Mouse (Mus musculus) kidney, postnatal 0 days (tissue): Measurements from ENCODE around the gene Smpd3. TPM values are rescaled to one million over a fixed set of nuclear protein-coding genes. Genes with fewer than 3 reads are reported as not detected.

Experiments
- ATAC-seq: fragments of 200-750 bp; cut with Nextera tagmentation; replicated peaks from 2 replicates; pipeline ENCODE4 v1.8.0; 2017; ENCODE audit warnings: low read depth, moderate number of reproducible peaks, moderate TSS enrichment, moderate library complexity; ENCODE audit not compliant: low FRiP score
- DNase-seq: peaks from one replicate; pipeline ENCODE4 v3.0.0-alpha.2; 2016; ENCODE audit warnings: low spot score
- H3K27ac ChIP-seq: fragments of 300-500 bp; sonication (generic); 2 replicates; pipeline ENCODE4 v1.5.1; 2014; ENCODE audit warnings: mild to moderate bottlenecking
- H3K27me3 ChIP-seq: fragments of 300-500 bp; sonication (generic); 2 replicates; pipeline ENCODE4 v1.6.1; 2014; ENCODE audit warnings: low read length, mixed read lengths; ENCODE audit not compliant: insufficient read depth
- H3K36me3 ChIP-seq: fragments of 300-500 bp; sonication (generic); 2 replicates; pipeline ENCODE4 v1.6.1; 2014; ENCODE audit warnings: low read length, mixed read lengths; ENCODE audit not compliant: insufficient read depth
- H3K4me1 ChIP-seq: fragments of 300-500 bp; sonication (generic); replicated peaks from 2 replicates; pipeline ENCODE4 v1.6.1; 2014; ENCODE audit warnings: antibody characterized with exemption, low read length, mixed read lengths; ENCODE audit not compliant: insufficient read depth
- H3K4me2 ChIP-seq: fragments of 300-500 bp; sonication (generic); 2 replicates; pipeline ENCODE4 v1.6.1; 2014; ENCODE audit warnings: mild to moderate bottlenecking, low read length, moderate library complexity, mixed read lengths
- H3K4me3 ChIP-seq: fragments of 300-500 bp; sonication (generic); replicated peaks from 2 replicates; pipeline ENCODE4 v1.5.1; 2014; ENCODE audit warnings: low read depth, low read length
- H3K9ac ChIP-seq: fragments of 300-500 bp; sonication (generic); 2 replicates; pipeline ENCODE4 v1.6.1; 2014; ENCODE audit warnings: low read depth, low read length
- H3K9me3 ChIP-seq: fragments of 300-500 bp; sonication (generic); replicated peaks from 2 replicates; pipeline ENCODE4 v1.6.1; 2016; ENCODE audit warnings: low read length, inconsistent platforms, mixed read lengths
- CTCF ChIP-seq: IDR thresholded peaks from 2 replicates; pipeline ENCODE4 v1.5.1; 2016; ENCODE audit warnings: antibody characterized with exemption, low read depth, mild to moderate bottlenecking, moderate library complexity
- WGBS: fragments of 180-500 bp; shearing (Covaris S2); extraction: QIAGEN DNeasy Blood & Tissue Kit; methylation state at CpG from one replicate; pipeline ENCODE4 v1.1.7; 2014; 5-methylcytosine and 5-hydroxymethylcytosine counted together
- polyA plus RNA-seq: library from polyadenylated mRNA; unstranded; fragments of >200 nt; fragmentation: Nextera tagmentation; extraction: Ambion mirVana; gene quantifications from 2 replicates; pipeline ENCODE4 v1.2.1, GENCODE M21; 2015

Smpd3 gene
- polyA plus RNA-seq, 1 experiment from 2014 or later = 0.42 TPM

GRCm38 (mm10) chr8:106333346-106333745 lies 4.4 kb downstream of the Smpd3 start:
- TF ChIP-seq CTCF = no peak
- DNase-seq = peak; percentile 75
- no peaks in the 10 kb centered on the region for H3K36me3 ChIP-seq
- no peak overlapping the region for H3K9ac ChIP-seq
- no peak overlapping the region for H3K4me2 ChIP-seq
- ATAC-seq = no peak
- peaks cover 16% of the 10 kb centered on the region for H3K27me3 ChIP-seq
- no peaks in the 10 kb centered on the region for H3K4me1 ChIP-seq
- no peak overlapping the region for H3K4me3 ChIP-seq
- WGBS = 37% methylated on average over 8 of the region's 8 CpGs
- no peaks in the 10 kb centered on the region for H3K9me3 ChIP-seq
- no peak overlapping the region for H3K27ac ChIP-seq

GRCm38 (mm10) chr8:106332498-106332897 lies 5.3 kb downstream of the Smpd3 start:
- no peak for ATAC-seq
- no peaks in the 10 kb centered on the region for H3K9me3 ChIP-seq
- no peak overlapping the region for H3K4me3 ChIP-seq
- H3K4me2 ChIP-seq = no peak overlapping the region
- no peak for DNase-seq
- 43% methylated on average over 4 of the region's 4 CpGs for WGBS
- no peak overlapping the region for H3K27ac ChIP-seq
- H3K27me3 ChIP-seq = peaks cover 16% of the 10 kb centered on the region
- TF ChIP-seq CTCF = no peak
- H3K4me1 ChIP-seq = no peaks in the 10 kb centered on the region
- no peaks in the 10 kb centered on the region for H3K36me3 ChIP-seq
- H3K9ac ChIP-seq = no peak overlapping the region

GRCm38 (mm10) chr8:106326624-106327023 lies 11.2 kb downstream of the Smpd3 start:
- ATAC-seq (no peak), DNase-seq (no peak)
- Histone ChIP-seq H3K36me3 (no peaks in the 10 kb centered on the region), H3K9ac (no peak overlapping the region), H3K27ac (no peak overlapping the region), H3K27me3 (no peaks in the 10 kb centered on the region), H3K4me2 (no peak overlapping the region), H3K9me3 (no peaks in the 10 kb centered on the region), H3K4me3 (no peak overlapping the region), H3K4me1 (no peaks in the 10 kb centered on the region)
- 75% methylated on average over 4 of the region's 4 CpGs for WGBS
- no peak for TF ChIP-seq CTCF

GRCm38 (mm10) chr8:106321434-106321833 lies 16.4 kb downstream of the Smpd3 start:
- 82% methylated on average over 7 of the region's 7 CpGs for WGBS
- DNase-seq (no peak), ATAC-seq (no peak)
- Histone ChIP-seq H3K4me1 (no peaks in the 10 kb centered on the region), H3K27me3 (no peaks in the 10 kb centered on the region), H3K4me2 (no peak overlapping the region), H3K36me3 (no peaks in the 10 kb centered on the region), H3K27ac (no peak overlapping the region), H3K9me3 (no peaks in the 10 kb centered on the region), H3K4me3 (no peak overlapping the region), H3K9ac (no peak overlapping the region)
- TF ChIP-seq CTCF = no peak

GRCm38 (mm10) chr8:106320002-106320401 lies 17.8 kb downstream of the Smpd3 start:
- Histone ChIP-seq H3K9me3 (no peaks in the 10 kb centered on the region), H3K27ac (no peak overlapping the region), H3K4me1 (no peaks in the 10 kb centered on the region), H3K4me2 (no peak overlapping the region), H3K4me3 (no peak overlapping the region), H3K36me3 (no peaks in the 10 kb centered on the region), H3K9ac (no peak overlapping the region), H3K27me3 (no peaks in the 10 kb centered on the region)
- 73% methylated on average over 6 of the region's 6 CpGs for WGBS
- ATAC-seq (no peak), DNase-seq (no peak)
- no peak for TF ChIP-seq CTCF

GRCm38 (mm10) chr8:106317091-106317490 lies 20.7 kb downstream of the Smpd3 start:
- Histone ChIP-seq H3K27me3 (no peaks in the 10 kb centered on the region), H3K4me1 (no peaks in the 10 kb centered on the region), H3K4me2 (no peak overlapping the region), H3K9ac (no peak overlapping the region), H3K36me3 (no peaks in the 10 kb centered on the region), H3K4me3 (no peak overlapping the region), H3K9me3 (no peaks in the 10 kb centered on the region), H3K27ac (no peak overlapping the region)
- DNase-seq (no peak), ATAC-seq (no peak)
- TF ChIP-seq CTCF = no peak
- WGBS = 65% methylated on average over 4 of the region's 4 CpGs

- WGBS = 72% methylated on average over 10 of the region's 10 CpGs
- Histone ChIP-seq H3K27ac (no peak overlapping the region), H3K4me3 (no peak overlapping the region), H3K4me1 (no peaks in the 10 kb centered on the region), H3K9me3 (no peaks in the 10 kb centered on the region), H3K27me3 (no peaks in the 10 kb centered on the region), H3K4me2 (no peak overlapping the region), H3K36me3 (no peaks in the 10 kb centered on the region), H3K9ac (no peak overlapping the region)
- no peak for TF ChIP-seq CTCF
- DNase-seq (no peak), ATAC-seq (no peak)
Observed at GRCm38 (mm10) chr8:106316506-106316905, 21.3 kb downstream of the Smpd3 start.
